Mouse (Mus musculus): Measurements from ENCODE around the gene Hoxa7.

Gene Hoxa7

GRCm38 (mm10) chr6:52252775-52253376 lies 31.2 kb upstream of the Hoxa7 start:
- DNase-seq, result no peak

- DNase-seq, result no peak
These were observed 30.5 kb upstream of the Hoxa7 start for GRCm38 (mm10) chr6:52252016-52252774.

GRCm38 (mm10) chr6:52251177-52251879 lies 29.7 kb upstream of the Hoxa7 start:
- no peak for DNase-seq

GRCm38 (mm10) chr6:52249826-52250225 lies 28.2 kb upstream of the Hoxa7 start:
- DNase-seq, result no peak

- DNase-seq, result no peak
These were observed 27.7 kb upstream of the Hoxa7 start for GRCm38 (mm10) chr6:52249415-52249738.

- no peak for DNase-seq
These were observed 27.2 kb upstream of the Hoxa7 start for GRCm38 (mm10) chr6:52248638-52249414.

GRCm38 (mm10) chr6:52247766-52248637 lies 26.3 kb upstream of the Hoxa7 start:
- DNase-seq, result no peak

- no peak for DNase-seq
These were observed 25.3 kb upstream of the Hoxa7 start for GRCm38 (mm10) chr6:52246916-52247315.

GRCm38 (mm10) chr6:52246403-52246803 lies 24.7 kb upstream of the Hoxa7 start:
- DNase-seq, result no peak

GRCm38 (mm10) chr6:52245757-52246142 lies 24.1 kb upstream of the Hoxa7 start, which contains the start of gene Hoxa11:
Gene Hoxa11, minus strand, starts transcription at chr6:52245810.
- no peak for DNase-seq

- DNase-seq, result no peak
These were observed 23.5 kb upstream of the Hoxa7 start for GRCm38 (mm10) chr6:52245040-52245756.

- DNase-seq, result no peak
These were observed 22.9 kb upstream of the Hoxa7 start for GRCm38 (mm10) chr6:52244471-52245039.

GRCm38 (mm10) chr6:52243681-52244121 lies 22.0 kb upstream of the Hoxa7 start:
- DNase-seq, result no peak

- DNase-seq, result no peak
These were observed 21.2 kb upstream of the Hoxa7 start for GRCm38 (mm10) chr6:52242801-52243332.

- DNase-seq, result no peak
These were observed 19.5 kb upstream of the Hoxa7 start for GRCm38 (mm10) chr6:52241001-52241621.

GRCm38 (mm10) chr6:52240389-52241000 lies 18.8 kb upstream of the Hoxa7 start, which contains the start of gene Hoxa10:
Gene Hoxa10, minus strand, starts transcription at chr6:52240854.
- DNase-seq, result peak; percentile 19

- DNase-seq, result no peak
These were observed 18.2 kb upstream of the Hoxa7 start for GRCm38 (mm10) chr6:52239625-52240388.

- DNase-seq, result no peak
These were observed 17.3 kb upstream of the Hoxa7 start for GRCm38 (mm10) chr6:52238976-52239375.

GRCm38 (mm10) chr6:52238155-52238545 lies 16.5 kb upstream of the Hoxa7 start:
- no peak for DNase-seq
